In the genomic region with DNA sequence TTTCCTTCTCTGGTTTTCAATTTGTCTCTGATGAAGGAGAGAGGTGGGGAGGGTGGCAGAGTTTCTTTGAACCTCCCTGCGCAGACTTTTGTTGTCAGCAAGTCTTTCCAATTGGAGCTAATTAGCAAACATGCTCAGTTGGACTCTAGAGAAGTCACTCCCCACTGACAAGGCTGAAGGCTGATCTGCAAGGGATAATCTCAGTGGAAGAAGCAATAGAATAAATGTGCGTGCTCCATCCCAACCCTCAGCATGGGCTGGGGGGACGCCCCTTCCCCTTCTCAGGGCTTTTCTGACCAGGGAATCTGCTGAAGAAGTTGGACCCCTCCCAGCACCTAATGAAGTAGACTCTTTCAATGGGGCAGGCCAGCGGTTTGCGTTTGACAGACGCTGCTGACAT, we compare ENCODE assay signal across 18 mouse cellular contexts.
DNase-seq lines count a peak whose midpoint lies in the region; ATAC-seq and TF ChIP-seq lines count a peak whose summit lies in the region.
"Had no signal": no experiment of that assay in that cellular context is flagged by ENCODE, and none has a peak within 500 bp of the region (broad histone marks: within the 10 kb centered on the region; RNA-seq: fewer than 3 reads in every experiment).

No protein-coding gene starts in this region.

- no peak overlapping the region for H3K4me3 ChIP-seq in forebrain, embryonic 12.5 days (replicated peaks)
- H3K4me3 ChIP-seq in forebrain, postnatal 0 days (ENCODE audit: low read depth, low read length), result no peak overlapping the region
- H3K4me3 ChIP-seq in midbrain, embryonic 14.5 days (replicated peaks; ENCODE audit: low read depth, low read length), result no peak overlapping the region
- no peak overlapping the region for H3K4me3 ChIP-seq in midbrain, embryonic 10.5 days
- no peak overlapping the region for H3K4me3 ChIP-seq in embryonic facial prominence, embryonic 13.5 days
- H3K4me3 ChIP-seq: embryonic facial prominence, embryonic 12.5 days; hindbrain, embryonic 13.5 days had no signal

- H3K4me1 ChIP-seq in forebrain, embryonic 12.5 days, result peaks cover 8% of the 10 kb centered on the region
- no peaks in the 10 kb centered on the region for H3K4me1 ChIP-seq in forebrain, postnatal 0 days (ENCODE audit: insufficient read depth)
- peaks cover 6% of the 10 kb centered on the region; the same call in 1 of the 2 replicates for H3K4me1 ChIP-seq in midbrain, embryonic 14.5 days (ENCODE audit: control insufficient read depth, insufficient read depth, low read length)
- H3K4me1 ChIP-seq in midbrain, embryonic 10.5 days, result peaks cover 24% of the 10 kb centered on the region
- H3K4me1 ChIP-seq in embryonic facial prominence, embryonic 13.5 days, result peaks cover 14% of the 10 kb centered on the region

- H3K27me3 ChIP-seq in forebrain, embryonic 12.5 days, result peaks cover 34% of the 10 kb centered on the region; the same call in 1 of the 2 replicates
- H3K27me3 ChIP-seq in forebrain, postnatal 0 days (ENCODE audit: insufficient read depth, low read length), result no peaks in the 10 kb centered on the region
- H3K27me3 ChIP-seq in midbrain, embryonic 14.5 days (ENCODE audit: control insufficient read depth, insufficient read depth, low read length), result no peaks in the 10 kb centered on the region
- H3K27me3 ChIP-seq in midbrain, embryonic 10.5 days (ENCODE audit: low read depth, poor library complexity, severe bottlenecking), result peaks cover 16% of the 10 kb centered on the region
- H3K27me3 ChIP-seq in embryonic facial prominence, embryonic 13.5 days, result no peaks in the 10 kb centered on the region; the same call in 1 of the 2 replicates
- H3K27me3 ChIP-seq: CH12.LX; embryonic facial prominence, embryonic 12.5 days; hindbrain, embryonic 13.5 days had no signal

- H3K9ac ChIP-seq in forebrain, embryonic 12.5 days, result no peak overlapping the region
- no peak overlapping the region for H3K9ac ChIP-seq in forebrain, postnatal 0 days
- no peak overlapping the region for H3K9ac ChIP-seq in midbrain, embryonic 14.5 days (replicated peaks; ENCODE audit: low read length)
- no peak overlapping the region for H3K9ac ChIP-seq in embryonic facial prominence, embryonic 13.5 days
- H3K9ac ChIP-seq: embryonic facial prominence, embryonic 12.5 days; hindbrain, embryonic 13.5 days had no signal

- DNase-seq in forebrain, postnatal 0 days, result no peak
- peak; percentile 26 for DNase-seq in midbrain, embryonic 14.5 days
- no peak for DNase-seq in midbrain, embryonic 10.5 days (ENCODE audit: low spot score)
- no peak for DNase-seq in lung, postnatal 36 days
- DNase-seq in ovary, adult 18-20 months (ENCODE audit: low spot score), result no peak
- DNase-seq: adrenal gland, adult 2 months; adrenal gland, postnatal 25 days; cerebellum, adult 2 months; cerebellum, postnatal 10 days; gastrocnemius, postnatal 14 days; heart, postnatal 10 days; kidney, adult 11 months had no signal

- H3K4me2 ChIP-seq in forebrain, embryonic 12.5 days, result 0 out of 2 replicates have a peak overlapping the region, but pooled peaks have one; percentile 13
- no peak overlapping the region for H3K4me2 ChIP-seq in forebrain, postnatal 0 days (ENCODE audit: low read depth)
- H3K4me2 ChIP-seq in midbrain, embryonic 14.5 days (ENCODE audit: low read length), result no peak overlapping the region
- peak overlapping the region; percentile 30 for H3K4me2 ChIP-seq in embryonic facial prominence, embryonic 13.5 days
- H3K4me2 ChIP-seq: embryonic facial prominence, embryonic 12.5 days; hindbrain, embryonic 13.5 days had no signal

- H3K9me3 ChIP-seq in forebrain, embryonic 12.5 days, result peaks cover 8% of the 10 kb centered on the region
- no peaks in the 10 kb centered on the region for H3K9me3 ChIP-seq in forebrain, postnatal 0 days (ENCODE audit: low read length)
- H3K9me3 ChIP-seq in midbrain, embryonic 14.5 days (ENCODE audit: control insufficient read depth, low read length), result no peaks in the 10 kb centered on the region
- H3K9me3 ChIP-seq in midbrain, embryonic 10.5 days (replicated peaks), result peaks cover 17% of the 10 kb centered on the region
- H3K9me3 ChIP-seq in embryonic facial prominence, embryonic 13.5 days, result peaks cover 6% of the 10 kb centered on the region
- H3K9me3 ChIP-seq: embryonic facial prominence, embryonic 12.5 days had no signal

- 8% methylated on average over 6 of the region's 6 CpGs for WGBS in forebrain, embryonic 12.5 days
- WGBS in forebrain, postnatal 0 days, result 6% methylated on average over 6 of the region's 6 CpGs
- 14% methylated on average over 6 of the region's 6 CpGs for WGBS in midbrain, embryonic 14.5 days
- 22% methylated on average over 6 of the region's 6 CpGs for WGBS in midbrain, embryonic 10.5 days
- WGBS in embryonic facial prominence, embryonic 13.5 days, result 18% methylated on average over 6 of the region's 6 CpGs

- no peaks in the 10 kb centered on the region for H3K36me3 ChIP-seq in forebrain, embryonic 12.5 days (replicated peaks)
- no peaks in the 10 kb centered on the region for H3K36me3 ChIP-seq in forebrain, postnatal 0 days (ENCODE audit: insufficient read depth)
- H3K36me3 ChIP-seq in midbrain, embryonic 14.5 days (ENCODE audit: control insufficient read depth, insufficient read depth, low read length), result no peaks in the 10 kb centered on the region
- H3K36me3 ChIP-seq in midbrain, embryonic 10.5 days, result no peaks in the 10 kb centered on the region
- no peaks in the 10 kb centered on the region for H3K36me3 ChIP-seq in embryonic facial prominence, embryonic 13.5 days
- H3K36me3 ChIP-seq: embryonic facial prominence, embryonic 12.5 days; hindbrain, embryonic 13.5 days had no signal

- no peak for ATAC-seq in forebrain, embryonic 12.5 days (ENCODE audit: low FRiP score)
- ATAC-seq in forebrain, postnatal 0 days, result no peak
- no peak for ATAC-seq in midbrain, embryonic 14.5 days (ENCODE audit: low FRiP score, low TSS enrichment)
- ATAC-seq in embryonic facial prominence, embryonic 13.5 days (ENCODE audit: insufficient number of reproducible peaks, insufficient read depth, low FRiP score, low TSS enrichment, low read depth), result no peak
- ATAC-seq: hindbrain, postnatal 0 days had no signal

- H3K27ac ChIP-seq in forebrain, embryonic 12.5 days, result no peak overlapping the region
- H3K27ac ChIP-seq in forebrain, postnatal 0 days (ENCODE audit: low read depth, low read length), result no peak overlapping the region
- H3K27ac ChIP-seq in midbrain, embryonic 14.5 days (replicated peaks; ENCODE audit: low read depth, low read length), result no peak overlapping the region
- no peak overlapping the region for H3K27ac ChIP-seq in midbrain, embryonic 10.5 days (replicated peaks)
- no peak overlapping the region for H3K27ac ChIP-seq in embryonic facial prominence, embryonic 13.5 days
- H3K27ac ChIP-seq: embryonic facial prominence, embryonic 12.5 days; hindbrain, embryonic 13.5 days; hindbrain, postnatal 0 days had no signal

- TF ChIP-seq CTCF in forebrain, postnatal 0 days (IDR thresholded peaks at IDR 0.05; ENCODE audit: low read depth), result no peak

Comparison
In these comparisons a context has a peak if more than half of its experiments do, and no peak if none do; other contexts are left out.
1. H3K4me2 ChIP-seq: peak in forebrain, embryonic 12.5 days (single experiment) and embryonic facial prominence, embryonic 13.5 days (single experiment); none in forebrain, postnatal 0 days (single experiment) and midbrain, embryonic 14.5 days (single experiment).